Mouse (Mus musculus) cerebellum, adult 2 months (tissue): ENCODE measurements at regions not wholly inside any gene's neighbourhood (a gene's known extent, or its start where the extent isn't known, plus 50 kb on each side); places are given as distances from the start of the nearest gene placed in this dataset.
"Not testable (repeated sequence)": the region's sequence is repeated elsewhere in the genome, so short reads cannot be mapped to it uniquely, and the experiment has no call there.

Source experiments
- DNase-seq, 2 experiments: peaks; one replicate each; pipeline ENCODE4 v3.0.0; 2021
- H3K27ac ChIP-seq: fragments of 200-500 bp; 2 replicates; pipeline ENCODE4 v1.5.1; 2012; ENCODE audit warnings: low read length, control low read depth, inconsistent platforms; ENCODE audit not compliant: insufficient read depth
- H3K27me3 ChIP-seq: fragments of 200-500 bp; 2 replicates; pipeline ENCODE4 v1.6.1; 2012; ENCODE audit warnings: inconsistent platforms, mild to moderate bottlenecking, low read length, moderate library complexity; ENCODE audit not compliant: control insufficient read depth, insufficient read depth
- H3K4me1 ChIP-seq: fragments of 200-500 bp; 2 replicates; pipeline ENCODE4 v1.6.1; 2011; ENCODE audit warnings: low read length; ENCODE audit not compliant: control insufficient read depth, insufficient read depth
- H3K4me3 ChIP-seq: fragments of 200-500 bp; replicated peaks from 2 replicates; pipeline ENCODE3; 2011; ENCODE audit warnings: mild to moderate bottlenecking, low read depth, low read length, control low read depth; ENCODE audit not compliant: insufficient read depth
- CTCF ChIP-seq: fragments of 200-500 bp; IDR thresholded peaks from 2 replicates; pipeline ENCODE4 v1.5.1; 2011; ENCODE audit warnings: low read depth, mild to moderate bottlenecking, control low read depth, low read length, moderate library complexity, borderline replicate concordance; ENCODE audit not compliant: insufficient read depth
- POLR2A ChIP-seq: fragments of 200-500 bp; IDR thresholded peaks from 2 replicates; pipeline ENCODE4 v1.6.1; 2011; ENCODE audit warnings: low read length, control low read depth, borderline replicate concordance; ENCODE audit not compliant: insufficient read depth
- WGBS: fragments of 180-500 bp; shearing (Covaris S2); methylation state at CpG from one replicate; pipeline ENCODE4 v1.1.7; 2018; 5-methylcytosine and 5-hydroxymethylcytosine counted together

DNA sequence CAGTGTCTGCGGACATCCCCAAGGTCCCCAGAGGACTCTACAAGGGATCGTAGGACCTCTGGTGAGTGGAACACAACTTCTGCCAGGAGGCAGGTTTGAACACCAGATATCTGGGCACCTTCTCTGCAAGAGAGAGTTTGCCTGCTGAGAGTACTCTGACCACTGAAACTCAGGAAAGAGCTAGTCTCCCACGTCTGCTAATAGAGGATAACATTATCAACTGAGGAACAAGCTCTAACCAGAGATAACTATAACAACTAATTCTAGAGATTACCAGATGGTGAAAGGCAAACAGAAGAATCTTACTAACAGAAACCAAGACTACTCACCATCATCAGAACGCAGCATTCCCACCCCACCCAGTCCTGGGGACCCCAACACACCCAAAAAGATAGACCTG lies 415.1 kb downstream of the Sis start:
- not testable (repeated sequence) for H3K27me3 ChIP-seq, H3K27ac ChIP-seq, DNase-seq, H3K4me1 ChIP-seq, H3K4me3 ChIP-seq
- 91% methylated on average over 4 of the region's 4 CpGs for WGBS

GRCm38 (mm10) chr3:72534010-72534409 lies 433.7 kb downstream of the Sis start:
- Histone ChIP-seq H3K27ac (no peak overlapping the region), H3K4me1 (no peaks in the 10 kb centered on the region), H3K27me3 (no peaks in the 10 kb centered on the region), H3K4me3 (no peak overlapping the region)
- DNase-seq: no peak
- 84% methylated on average over 4 of the region's 4 CpGs for WGBS
- TF ChIP-seq CTCF: no peak

- 79% methylated on average over 1 of the region's 1 CpGs for WGBS
- DNase-seq, H3K27ac ChIP-seq, H3K4me1 ChIP-seq, H3K27me3 ChIP-seq, H3K4me3 ChIP-seq: not testable (repeated sequence)
Measured at GRCm38 (mm10) chr3:72525771-72526170, 441.9 kb downstream of the Sis start.

DNA sequence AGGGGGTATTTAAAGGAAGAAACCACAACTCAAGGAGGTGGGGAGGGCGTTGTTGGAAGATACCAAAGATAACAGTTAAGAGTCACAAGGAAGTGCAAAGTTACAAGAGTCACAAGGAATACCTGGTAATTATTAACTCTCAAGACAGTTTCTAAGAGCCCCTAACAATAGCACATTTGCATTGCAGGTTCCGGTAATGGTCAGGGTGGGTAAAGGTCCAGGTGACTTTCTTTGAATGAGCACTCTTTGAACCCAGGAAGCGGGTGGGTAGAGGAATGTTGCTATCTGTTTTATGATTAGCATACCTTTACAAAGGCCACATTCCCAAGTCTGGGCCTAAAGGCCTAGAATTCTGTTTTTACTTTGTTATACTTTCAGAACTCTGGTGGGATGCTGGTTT lies 449.8 kb downstream of the Sis start:
- H3K27ac ChIP-seq, H3K4me1 ChIP-seq, DNase-seq, H3K4me3 ChIP-seq, H3K27me3 ChIP-seq: not testable (repeated sequence)
- WGBS: 97% methylated on average over 3 of the region's 3 CpGs

GRCm38 (mm10) chr3:72504281-72504680 lies 463.4 kb downstream of the Sis start:
- no peak overlapping the region for H3K4me3 ChIP-seq
- no peak overlapping the region for H3K27ac ChIP-seq
- TF ChIP-seq POLR2A: no peak
- TF ChIP-seq CTCF: no peak
- WGBS: 49% methylated on average over 4 of the region's 4 CpGs
- no peaks in the 10 kb centered on the region for H3K4me1 ChIP-seq
- no peaks in the 10 kb centered on the region for H3K27me3 ChIP-seq
- DNase-seq: no peak

DNA sequence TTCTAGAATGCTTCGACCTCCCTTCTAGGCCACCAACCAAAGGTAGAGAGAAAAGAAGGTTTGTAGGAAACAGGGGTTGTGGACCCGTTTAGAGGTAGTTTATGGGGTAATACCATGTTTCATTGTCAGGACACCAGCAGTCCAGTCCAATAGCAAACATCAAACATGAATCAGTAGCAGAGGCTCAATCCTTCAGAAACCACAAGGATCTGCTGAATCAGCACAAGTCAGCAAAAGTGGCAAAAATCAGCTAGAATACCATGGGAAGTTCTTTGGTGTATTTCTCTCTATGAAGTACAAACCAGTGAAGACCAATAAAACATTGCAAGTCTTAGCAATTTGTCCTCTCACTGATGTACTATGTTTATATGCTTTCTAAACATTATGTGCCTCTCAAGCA lies 465.9 kb downstream of the Sis start:
- no peak for DNase-seq
- Histone ChIP-seq H3K4me3 (no peak overlapping the region), H3K27ac (no peak overlapping the region), H3K27me3 (no peaks in the 10 kb centered on the region), H3K4me1 (no peaks in the 10 kb centered on the region)
- no peak for TF ChIP-seq CTCF
- TF ChIP-seq POLR2A: no peak
- 78% methylated on average over 2 of the region's 2 CpGs for WGBS

GRCm38 (mm10) chr3:72455326-72455725 lies 512.3 kb downstream of the Sis start:
- H3K4me3 ChIP-seq: no peak overlapping the region
- H3K27me3 ChIP-seq: no peaks in the 10 kb centered on the region
- 0% methylated on average over 1 of the region's 1 CpGs for WGBS
- peak; percentile 12 to 56 for DNase-seq
- H3K27ac ChIP-seq: no peak overlapping the region
- TF ChIP-seq POLR2A: no peak
- no peaks in the 10 kb centered on the region for H3K4me1 ChIP-seq
